Mouse (Mus musculus): ENCODE results near the gene Prl2a1. TPM values are rescaled to one million over a fixed set of nuclear protein-coding genes. Genes with fewer than 3 reads are reported as not detected.

Gene Prl2a1
- not detected in 2 replicates for polyA plus RNA-seq (2012)

GRCm38 (mm10) chr13:27801354-27801753 is at the start of gene Prl2a1:
Gene Prl2a1 (plus strand): TSS chr13:27801654.

DNA sequence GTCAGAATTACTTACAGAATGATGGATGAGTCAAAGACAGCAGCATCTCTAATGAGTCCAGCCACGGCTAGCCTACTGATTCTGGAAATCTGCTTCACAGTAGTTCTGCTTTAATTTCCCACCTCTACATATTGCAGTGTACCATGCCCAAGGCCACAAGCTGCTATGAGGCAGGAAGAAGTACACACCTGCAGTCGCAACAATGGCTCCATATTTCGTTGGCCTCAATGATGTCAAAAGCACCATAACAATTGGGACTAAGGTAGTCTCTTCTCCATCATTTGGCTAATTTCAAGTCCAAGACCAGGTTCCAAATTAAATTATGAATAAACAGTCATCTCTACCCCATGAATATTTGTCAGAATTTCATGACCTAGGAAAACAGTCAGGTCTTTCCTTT is 20.8 kb upstream of the Prl2a1 start, which contains the start of gene Prl7c1:
Gene Prl7c1 (minus strand): TSS at position 101 of the 400 bp plus-strand sequence.

GRCm38 (mm10) chr13:27849042-27849441 is 47.6 kb downstream of the Prl2a1 start, which contains the start of gene Prl2c1:
Gene Prl2c1 (plus strand): TSS chr13:27849342.

Other genes starting within 250 kb of the Prl2a1 start
- not detected in 2 replicates for gene Prl8a9, start 237.0 kb upstream of the Prl2a1 start, polyA plus RNA-seq (2012)
- gene Prl8a1, start 219.5 kb upstream of the Prl2a1 start, polyA plus RNA-seq (2012): not detected in 2 replicates
- gene Prl7b1, start 191.1 kb upstream of the Prl2a1 start, polyA plus RNA-seq (2012): not detected in 2 replicates
- gene Prl7a1, start 159.2 kb upstream of the Prl2a1 start, polyA plus RNA-seq (2012): not detected in 2 replicates
- gene Prl7a2, start 133.6 kb upstream of the Prl2a1 start, polyA plus RNA-seq (2012): 0.06 TPM in 1 of 2 replicates, not detected in the other
- not detected in 2 replicates for gene Prl7d1, start 84.9 kb upstream of the Prl2a1 start, polyA plus RNA-seq (2012)
- not detected in 2 replicates for gene Prl7c1, start 20.9 kb upstream of the Prl2a1 start, polyA plus RNA-seq (2012)
- not detected in 2 replicates for gene Prl2c1, start 47.7 kb downstream of the Prl2a1 start, polyA plus RNA-seq (2012)
- not detected in 2 replicates for gene Prl4a1, start 214.6 kb downstream of the Prl2a1 start, polyA plus RNA-seq (2012)